Comparison of ENCODE assay signal across 8 mouse cellular contexts in the genomic region with DNA sequence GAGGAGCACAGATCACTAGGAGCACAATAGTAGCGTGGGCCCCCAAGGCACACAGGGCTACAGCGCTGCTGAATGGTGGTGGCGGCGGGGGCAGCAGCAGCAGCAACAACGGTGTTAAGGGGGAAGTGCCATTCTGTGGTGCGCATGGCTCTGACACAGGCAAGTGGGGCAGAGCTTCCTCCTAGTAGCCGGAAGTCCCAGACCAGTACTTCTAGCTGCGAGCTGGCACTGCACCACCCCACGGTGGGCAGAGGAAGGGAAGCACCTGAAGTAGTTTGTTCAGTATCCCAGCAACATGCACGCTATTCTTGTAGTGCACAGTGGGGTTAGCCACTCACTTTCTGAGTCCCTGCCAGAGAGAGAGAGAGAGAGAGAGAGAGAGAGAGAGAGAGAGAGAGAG. TPM values are rescaled to one million over a fixed set of nuclear protein-coding genes. Genes with fewer than 3 reads are reported as not detected.
DNase-seq lines count a peak whose midpoint lies in the region; ATAC-seq and TF ChIP-seq lines count a peak whose summit lies in the region.

No protein-coding gene starts in this region.

- H3K4me2 ChIP-seq in forebrain, postnatal 0 days (ENCODE audit: low read depth): peak overlapping the region; percentile 15; the same call in 1 of the 2 replicates
- H3K4me2 ChIP-seq in kidney, embryonic 16.5 days (replicated peaks; ENCODE audit: low read depth, low read length): peak overlapping the region; percentile 27; the same call in 1 of the 2 replicates
- H3K4me2 ChIP-seq in liver, embryonic 15.5 days: peak overlapping the region; percentile 33
- peak overlapping the region; percentile 34 for H3K4me2 ChIP-seq in neural tube, embryonic 13.5 days

- WGBS in forebrain, postnatal 0 days: 19% methylated on average over 10 of the region's 10 CpGs
- 35% methylated on average over 10 of the region's 10 CpGs for WGBS in kidney, embryonic 16.5 days
- 16% methylated on average over 10 of the region's 10 CpGs for WGBS in liver, embryonic 15.5 days (ENCODE audit: insufficient replicate concordance)
- WGBS in neural tube, embryonic 13.5 days: 39% methylated on average over 10 of the region's 10 CpGs

- peak; percentile 60 for ATAC-seq in forebrain, postnatal 0 days
- peak; percentile 49; the same call in 1 of the 2 replicates for ATAC-seq in kidney, embryonic 16.5 days (ENCODE audit: low FRiP score, low TSS enrichment)
- ATAC-seq in liver, embryonic 15.5 days (ENCODE audit: insufficient read depth): no peak
- no peak for ATAC-seq in neural tube, embryonic 13.5 days (ENCODE audit: low read depth)

- H3K27ac ChIP-seq in ES-Bruce4 (ENCODE audit: insufficient read depth, low read length): peak overlapping the region; percentile 10; the same call in 1 of the 2 replicates
- no peak overlapping the region for H3K27ac ChIP-seq in forebrain, postnatal 0 days (ENCODE audit: low read depth, low read length)
- no peak overlapping the region for H3K27ac ChIP-seq in kidney, embryonic 16.5 days (ENCODE audit: low read length)
- H3K27ac ChIP-seq in liver, embryonic 15.5 days (replicated peaks): no peak overlapping the region
- no peak overlapping the region for H3K27ac ChIP-seq in neural tube, embryonic 13.5 days (replicated peaks)

- peak; percentile 0 for TF ChIP-seq CTCF in ES-Bruce4 (IDR thresholded peaks at IDR 0.05; ENCODE audit: low read depth, low read length)
- no peak for TF ChIP-seq CTCF in forebrain, postnatal 0 days (IDR thresholded peaks at IDR 0.05; ENCODE audit: low read depth)

- H3K9ac ChIP-seq in ES-Bruce4 (ENCODE audit: low read depth, poor library complexity, severe bottlenecking): peak overlapping the region; percentile 37
- no peak overlapping the region for H3K9ac ChIP-seq in forebrain, postnatal 0 days
- H3K9ac ChIP-seq in kidney, embryonic 16.5 days (replicated peaks; ENCODE audit: low read length): no peak overlapping the region
- no peak overlapping the region for H3K9ac ChIP-seq in liver, embryonic 15.5 days
- H3K9ac ChIP-seq in neural tube, embryonic 13.5 days: no peak overlapping the region

- H3K9me3 ChIP-seq in ES-Bruce4 (replicated peaks; ENCODE audit: control insufficient read depth, insufficient read depth, low read length, poor library complexity, severe bottlenecking): 0 out of 2 replicates have a peak, but pooled peaks cover 4% of the 10 kb centered on the region
- H3K9me3 ChIP-seq in forebrain, postnatal 0 days (ENCODE audit: low read length): no peaks in the 10 kb centered on the region
- no peaks in the 10 kb centered on the region for H3K9me3 ChIP-seq in kidney, embryonic 16.5 days (ENCODE audit: low read length)
- H3K9me3 ChIP-seq in liver, embryonic 15.5 days (replicated peaks): no peaks in the 10 kb centered on the region
- 0 out of 2 replicates have a peak, but pooled peaks cover 2% of the 10 kb centered on the region for H3K9me3 ChIP-seq in neural tube, embryonic 13.5 days

- no peak for TF ChIP-seq EP300 in ES-Bruce4 (IDR thresholded peaks at IDR 0.05; ENCODE audit: insufficient read depth, low read depth, low read length)

- peak overlapping the region; percentile 16 for H3K4me3 ChIP-seq in ES-Bruce4 (ENCODE audit: low read depth, low read length)
- H3K4me3 ChIP-seq in forebrain, postnatal 0 days (ENCODE audit: low read depth, low read length): no peak overlapping the region
- H3K4me3 ChIP-seq in kidney, embryonic 16.5 days (ENCODE audit: low read length): no peak overlapping the region
- H3K4me3 ChIP-seq in liver, embryonic 15.5 days (replicated peaks): no peak overlapping the region
- H3K4me3 ChIP-seq in neural tube, embryonic 13.5 days: no peak overlapping the region

- peak; percentile 12 for TF ChIP-seq POLR2A in ES-Bruce4 (IDR thresholded peaks at IDR 0.05; ENCODE audit: insufficient read depth, low read length)

- no peaks in the 10 kb centered on the region for H3K27me3 ChIP-seq in ES-Bruce4 (ENCODE audit: control insufficient read depth, insufficient read depth, low read length, poor library complexity, severe bottlenecking)
- no peaks in the 10 kb centered on the region for H3K27me3 ChIP-seq in forebrain, postnatal 0 days (ENCODE audit: insufficient read depth, low read length)
- H3K27me3 ChIP-seq in kidney, embryonic 16.5 days (ENCODE audit: insufficient read depth, low read length): no peaks in the 10 kb centered on the region
- H3K27me3 ChIP-seq in liver, embryonic 15.5 days: no peaks in the 10 kb centered on the region
- no peaks in the 10 kb centered on the region for H3K27me3 ChIP-seq in neural tube, embryonic 13.5 days

- peak; percentile 28 for DNase-seq in cerebellum, adult 11-12 months
- DNase-seq in cerebellum, adult 11 months: no peak
- DNase-seq in forebrain, postnatal 0 days: no peak
- DNase-seq in c-Kit-positive CD71-positive TER-119-positive erythroid progenitor cells, embryonic 14.5 days (ENCODE audit: low spot score): no peak

- peaks cover 6% of the 10 kb centered on the region for H3K4me1 ChIP-seq in ES-Bruce4 (ENCODE audit: control insufficient read depth, insufficient read depth, low read length)
- H3K4me1 ChIP-seq in forebrain, postnatal 0 days (ENCODE audit: insufficient read depth): no peaks in the 10 kb centered on the region
- no peaks in the 10 kb centered on the region for H3K4me1 ChIP-seq in kidney, embryonic 16.5 days (ENCODE audit: insufficient read depth, low read length)
- H3K4me1 ChIP-seq in liver, embryonic 15.5 days (replicated peaks): peaks cover 11% of the 10 kb centered on the region; the same call in 1 of the 2 replicates
- peaks cover 6% of the 10 kb centered on the region; the same call in 1 of the 2 replicates for H3K4me1 ChIP-seq in neural tube, embryonic 13.5 days (replicated peaks)

- no peaks in the 10 kb centered on the region for H3K36me3 ChIP-seq in ES-Bruce4 (ENCODE audit: control insufficient read depth, insufficient read depth, low read length, poor library complexity, severe bottlenecking)
- H3K36me3 ChIP-seq in forebrain, postnatal 0 days (ENCODE audit: insufficient read depth): no peaks in the 10 kb centered on the region
- no peaks in the 10 kb centered on the region for H3K36me3 ChIP-seq in kidney, embryonic 16.5 days (ENCODE audit: insufficient read depth, low read length)
- H3K36me3 ChIP-seq in liver, embryonic 15.5 days (replicated peaks): no peaks in the 10 kb centered on the region
- no peaks in the 10 kb centered on the region for H3K36me3 ChIP-seq in neural tube, embryonic 13.5 days

RNA-seq across cellular contexts. Expression of gene Gpt2, which starts 10.5 kb away (rescaled TPM):
- polyA plus RNA-seq in ES-Bruce4 (2011; ENCODE audit: insufficient read depth, insufficient read length, low read depth, missing spikeins): 29.1 and 31.1 TPM in 2 replicates
- total RNA-seq in forebrain, postnatal 0 days (2014; rRNA removed): 50.2 and 51.5 TPM in 2 replicates
- 18.8 and 24.5 TPM in 2 replicates for polyA plus RNA-seq in forebrain, postnatal 0 days (2015; fragmentation: Nextera tagmentation; extraction: Ambion mirVana)
- polyA plus RNA-seq in kidney, embryonic 16.5 days (2015; fragmentation: Nextera tagmentation; extraction: Ambion mirVana): 19.1 and 21.2 TPM in 2 replicates
- 17.7 and 22.1 TPM in 2 replicates for polyA plus RNA-seq in liver, embryonic 15.5 days (2015; fragmentation: Nextera tagmentation; extraction: Ambion mirVana)
- polyA plus RNA-seq in neural tube, embryonic 13.5 days (2015; fragmentation: Nextera tagmentation; extraction: Ambion mirVana): 53.1 and 56.9 TPM in 2 replicates

RNA-seq across cellular contexts. Expression of gene 4921524J17Rik, which starts 49.3 kb away (rescaled TPM):
- 56.8 and 57.7 TPM in 2 replicates for polyA plus RNA-seq in ES-Bruce4 (2011; ENCODE audit: insufficient read depth, insufficient read length, low read depth, missing spikeins)
- 40.1 and 48.2 TPM in 2 replicates for total RNA-seq in forebrain, postnatal 0 days (2014; rRNA removed)
- polyA plus RNA-seq in forebrain, postnatal 0 days (2015; fragmentation: Nextera tagmentation; extraction: Ambion mirVana): 75.7 and 90.3 TPM in 2 replicates
- polyA plus RNA-seq in kidney, embryonic 16.5 days (2015; fragmentation: Nextera tagmentation; extraction: Ambion mirVana): 38.8 and 40.3 TPM in 2 replicates
- polyA plus RNA-seq in liver, embryonic 15.5 days (2015; fragmentation: Nextera tagmentation; extraction: Ambion mirVana): 14.8 and 15.6 TPM in 2 replicates
- 40.8 and 44.6 TPM in 2 replicates for polyA plus RNA-seq in neural tube, embryonic 13.5 days (2015; fragmentation: Nextera tagmentation; extraction: Ambion mirVana)

Comparison
In these comparisons a context has a peak if more than half of its experiments do, and no peak if none do; other contexts are left out.
1. ATAC-seq: peak in forebrain, postnatal 0 days (single experiment) and kidney, embryonic 16.5 days (single experiment); none in liver, embryonic 15.5 days (single experiment) and neural tube, embryonic 13.5 days (single experiment).
2. Peak in every context shown above with its lines, with median percentiles within 50 percentile points of each other: H3K4me2 ChIP-seq.